Mouse (Mus musculus): ENCODE measurements around the gene Tom1l1.

Gene Tom1l1

DNA sequence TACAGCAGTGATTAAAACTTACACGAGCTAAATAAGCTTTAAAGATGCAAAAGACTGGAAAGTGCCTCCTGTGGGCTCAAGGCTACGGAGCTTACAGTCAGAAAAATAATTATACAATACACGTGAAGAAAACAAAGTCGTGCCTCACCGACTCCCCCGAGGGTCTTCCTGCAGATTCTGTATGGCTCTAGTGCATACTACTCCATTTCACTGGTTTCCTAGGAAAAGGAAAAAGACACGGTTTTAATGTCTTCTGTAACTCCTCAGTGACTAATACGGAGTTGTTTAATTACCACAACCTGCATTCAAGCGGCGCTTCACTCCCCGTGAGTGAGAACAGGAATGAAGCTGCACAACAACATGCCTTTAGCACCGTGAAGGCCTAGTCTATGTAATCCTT is 66.1 kb downstream of the Tom1l1 start:
- intact Hi-C loops (cut with DNase I) = no loop called here

DNA sequence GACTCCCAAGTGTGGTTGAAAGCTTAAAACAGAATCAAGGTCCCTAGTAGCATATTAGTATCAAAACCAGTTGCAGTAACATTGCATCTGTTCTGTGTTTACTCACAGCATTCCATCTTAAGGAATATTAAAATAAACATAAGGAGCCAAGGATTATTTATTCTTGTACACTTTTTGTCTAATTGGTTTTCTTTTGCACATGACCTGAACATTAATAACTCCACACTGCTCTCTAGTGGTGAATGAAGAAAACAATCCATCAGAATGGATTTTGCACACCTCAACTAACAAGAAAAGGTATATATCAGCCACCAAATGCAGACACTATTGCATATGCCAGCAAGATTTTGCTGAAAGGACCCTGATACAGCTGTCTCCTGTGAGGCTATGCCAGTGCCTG is 71.7 kb downstream of the Tom1l1 start:
- intact Hi-C loops (cut with DNase I) = loop anchor here (2.0 to 10.0 kb wide), 3 partner anchors 222 to 434 kb away; partner anchors contain the start of gene Hlf

DNA sequence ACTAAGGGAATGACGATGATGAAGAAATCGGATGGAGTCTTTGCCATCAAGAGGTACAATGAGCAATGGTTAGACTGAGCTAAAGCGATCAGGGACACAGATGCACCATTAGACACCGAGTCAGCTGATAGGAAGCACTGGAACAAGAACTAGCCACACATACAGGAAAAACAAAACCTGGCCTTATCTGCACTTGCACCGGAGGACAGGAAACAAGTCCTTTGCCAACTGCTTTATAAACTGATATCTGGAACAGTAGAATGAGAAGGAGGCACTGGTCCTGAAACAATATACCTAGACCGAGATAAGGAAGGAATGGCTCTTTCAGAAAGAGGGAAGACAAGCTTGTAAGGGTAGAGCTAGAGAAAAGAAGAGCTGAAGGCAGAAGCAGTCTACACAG is 73.4 kb downstream of the Tom1l1 start:
- intact Hi-C loops (cut with DNase I) = loop anchor here (10.0 kb wide), 1 partner anchor 220 kb away; the partner anchor contains the start of gene Hlf

DNA sequence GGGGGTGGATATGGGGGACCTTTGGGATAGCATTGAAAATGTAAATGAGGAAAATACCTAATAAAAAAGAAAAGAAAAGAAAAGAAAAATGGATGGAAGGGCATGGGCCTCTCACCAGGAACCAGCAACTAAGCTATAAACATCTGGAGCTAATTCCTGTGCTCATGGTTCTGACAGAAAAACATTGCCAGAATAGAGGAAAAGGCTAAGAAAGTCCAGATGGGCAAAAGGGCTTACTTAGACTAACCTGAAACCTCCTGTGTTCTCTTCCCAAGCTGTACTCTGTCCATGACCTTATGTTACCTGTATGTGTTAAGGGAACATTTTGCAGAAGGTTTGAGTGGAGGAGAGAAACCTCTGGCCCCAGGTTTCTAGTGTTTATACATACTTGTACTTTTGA is 76.0 kb downstream of the Tom1l1 start:
- intact Hi-C loops (cut with DNase I) = loop anchor here (10.0 kb wide), 1 partner anchor 217 kb away; the partner anchor contains the start of gene Hlf

DNA sequence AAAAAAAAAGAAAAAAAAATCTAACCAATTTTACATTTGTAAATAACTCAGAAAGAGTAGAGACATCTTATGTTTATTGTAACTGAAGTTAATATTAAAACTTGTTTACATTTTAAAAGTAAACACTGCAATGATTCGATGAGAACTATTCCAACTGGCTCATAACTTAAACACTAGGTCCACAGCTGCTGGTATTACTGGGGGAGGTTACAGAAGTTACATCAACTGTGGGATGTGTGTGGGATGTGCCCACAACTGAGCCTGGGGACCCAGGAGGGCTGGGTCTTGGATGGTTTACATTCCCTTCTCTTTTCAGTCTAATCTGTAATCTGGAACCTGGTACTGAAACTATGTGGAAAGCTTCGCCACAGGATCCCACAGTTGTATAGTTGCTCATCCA is 85.1 kb downstream of the Tom1l1 start:
- intact Hi-C loops (cut with DNase I) = no loop called here

GRCm38 (mm10) chr11:90595826-90596225 is 92.3 kb downstream of the Tom1l1 start:
- intact Hi-C loops (cut with DNase I) = no loop called here
